Mouse (Mus musculus) cerebellum, adult 9-11 months (tissue): ENCODE results near the gene Btbd11.

Experiments
- DNase-seq: peaks from one replicate; pipeline ENCODE4 v3.0.0; 2022

Btbd11 gene

GRCm38 (mm10) chr10:85386605-85387218 is at the start of gene Btbd11:
Gene Btbd11 (plus strand): TSS chr10:85386814.
- DNase-seq: peak; percentile 94

DNA sequence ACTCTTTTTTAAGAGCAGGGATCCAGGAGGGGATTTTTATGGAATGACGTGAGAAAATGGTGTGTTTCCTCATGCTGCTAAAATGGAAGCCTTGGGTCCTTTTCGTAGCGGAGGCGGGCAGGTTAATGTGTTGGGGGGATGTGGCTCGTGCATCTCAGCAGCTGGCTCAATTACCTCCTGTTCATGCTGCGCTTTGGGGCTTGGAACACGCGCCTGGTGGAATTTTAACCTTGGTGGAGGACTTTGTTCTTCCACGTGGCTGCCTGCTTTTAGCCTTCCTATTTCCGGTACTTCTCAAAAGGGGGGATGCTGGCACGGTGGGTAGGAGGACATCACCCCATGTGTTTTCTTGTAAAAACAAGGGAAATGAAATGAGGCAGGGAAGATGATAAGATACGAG is 47.9 kb upstream of the Btbd11 start:
- DNase-seq: no peak

DNA sequence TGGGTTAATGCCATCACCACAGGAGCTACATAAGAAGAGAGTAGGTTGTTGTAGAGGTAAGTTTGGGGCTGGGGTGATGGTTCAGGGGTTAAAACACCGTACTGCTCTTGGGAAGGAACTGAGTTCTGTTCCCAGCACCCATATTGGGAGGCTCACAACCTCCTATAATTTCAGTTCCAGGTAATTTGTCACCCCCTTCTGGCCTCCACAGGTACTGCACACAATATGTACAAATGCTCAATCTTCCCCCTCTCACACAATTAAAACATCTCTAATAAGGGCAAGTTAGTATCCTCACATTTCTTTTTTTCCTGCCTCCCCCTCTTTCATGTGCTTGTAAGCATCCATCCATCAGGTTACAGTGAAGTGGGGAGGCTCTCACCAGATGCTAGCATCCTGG is 44.7 kb upstream of the Btbd11 start:
- no peak for DNase-seq

- no peak for DNase-seq
These were observed 39.4 kb upstream of the Btbd11 start for GRCm38 (mm10) chr10:85347171-85347570.

DNA sequence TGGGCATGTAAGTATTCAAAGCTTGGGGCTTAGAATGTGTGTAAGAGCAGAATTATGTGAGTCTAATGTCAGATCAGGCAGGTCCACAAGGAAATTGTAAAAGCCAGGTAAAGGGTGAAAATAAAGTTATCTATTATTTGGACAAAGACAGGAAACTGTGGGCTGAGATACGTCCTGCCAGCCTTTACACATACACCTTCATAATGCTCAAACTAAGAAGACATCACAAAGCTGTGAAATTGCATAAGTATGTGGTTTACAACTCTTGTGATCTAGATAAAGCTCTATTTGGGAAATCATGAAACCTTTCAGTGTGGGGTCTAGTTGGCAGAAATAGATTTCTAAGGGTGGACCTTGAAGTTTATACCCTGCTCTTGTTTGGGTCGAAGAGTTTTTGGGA is 34.1 kb upstream of the Btbd11 start:
- no peak for DNase-seq

- no peak for DNase-seq
These were observed 32.3 kb upstream of the Btbd11 start for GRCm38 (mm10) chr10:85354270-85354669.

DNA sequence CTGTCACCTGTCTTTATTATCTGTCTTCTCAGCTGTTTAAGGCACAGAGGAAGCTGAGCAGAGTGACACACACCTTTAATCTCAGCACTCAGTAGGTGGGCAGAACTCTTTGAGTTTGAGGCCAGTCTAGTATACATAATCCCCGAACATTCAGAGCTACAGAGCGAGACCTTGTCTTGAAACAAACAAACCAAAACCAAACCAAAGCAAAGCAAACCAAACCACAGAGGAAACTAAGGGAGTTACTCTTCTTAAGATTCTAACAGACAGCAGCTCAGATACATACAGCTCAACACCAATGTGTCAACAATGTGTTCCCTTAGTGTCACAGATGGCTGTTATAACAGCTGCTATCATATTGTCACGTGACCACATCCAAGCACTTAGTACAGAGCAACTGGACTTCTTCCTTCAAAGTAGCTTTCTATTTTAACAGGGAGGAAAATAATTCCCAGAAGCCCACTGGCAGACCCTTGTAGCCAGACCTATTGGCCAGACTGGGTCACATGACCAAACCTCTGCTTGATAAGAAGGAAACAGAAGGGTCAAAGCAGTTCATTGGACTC is 27.0 kb upstream of the Btbd11 start:
- DNase-seq: no peak

DNA sequence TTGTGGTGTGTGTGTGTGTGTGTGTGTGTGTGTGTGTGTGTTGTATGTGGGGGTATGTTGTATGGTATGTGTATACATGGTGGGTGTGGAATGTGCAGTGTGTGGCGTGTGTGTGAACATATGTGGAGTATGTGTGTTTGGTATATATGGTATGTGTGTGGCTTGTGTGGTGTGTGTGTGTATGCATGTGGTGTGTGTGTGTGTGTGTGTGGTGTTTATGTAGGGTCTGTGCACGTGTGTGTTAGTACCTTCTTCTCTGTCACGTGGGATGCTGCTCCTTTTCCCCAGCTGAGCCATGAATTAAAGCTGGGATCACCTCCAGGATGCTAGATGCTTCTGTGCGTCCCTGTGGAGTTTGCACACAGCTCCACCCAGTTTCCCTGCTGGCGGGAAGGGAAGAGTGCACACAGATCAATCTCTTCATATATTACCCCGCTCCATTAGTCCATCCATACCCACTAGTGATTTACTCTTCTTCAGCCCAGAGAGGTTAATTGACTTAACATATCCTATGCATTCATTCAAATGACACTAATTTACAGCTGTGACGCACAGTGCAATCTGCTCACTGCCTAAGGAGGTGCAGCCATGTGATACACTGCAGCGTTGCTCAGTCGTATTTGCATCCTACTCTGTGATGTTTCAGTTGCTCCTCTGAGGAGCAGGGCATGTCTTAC is 23.7 kb upstream of the Btbd11 start:
- no peak for DNase-seq

DNA sequence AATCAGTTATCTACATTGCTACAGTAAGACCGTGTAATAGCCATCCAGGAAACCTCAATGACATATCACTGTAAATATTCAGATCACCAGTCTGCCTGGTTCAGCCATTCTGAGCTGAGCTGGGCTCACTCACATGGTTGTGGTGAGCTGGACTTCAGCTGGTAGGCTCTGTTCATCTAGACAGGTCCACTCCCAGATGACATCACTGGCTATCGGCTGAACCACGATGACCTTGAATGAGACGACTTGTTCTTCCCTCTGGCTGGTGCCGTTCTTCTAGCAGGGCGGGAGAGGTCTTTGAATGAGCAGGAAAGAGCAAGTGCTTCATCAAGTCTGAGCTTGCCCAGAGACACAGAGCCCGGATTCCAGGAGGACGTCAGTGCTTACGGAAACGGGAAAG is 19.7 kb upstream of the Btbd11 start:
- no peak for DNase-seq

GRCm38 (mm10) chr10:85371309-85371708 is 15.3 kb upstream of the Btbd11 start:
- DNase-seq: no peak

DNA sequence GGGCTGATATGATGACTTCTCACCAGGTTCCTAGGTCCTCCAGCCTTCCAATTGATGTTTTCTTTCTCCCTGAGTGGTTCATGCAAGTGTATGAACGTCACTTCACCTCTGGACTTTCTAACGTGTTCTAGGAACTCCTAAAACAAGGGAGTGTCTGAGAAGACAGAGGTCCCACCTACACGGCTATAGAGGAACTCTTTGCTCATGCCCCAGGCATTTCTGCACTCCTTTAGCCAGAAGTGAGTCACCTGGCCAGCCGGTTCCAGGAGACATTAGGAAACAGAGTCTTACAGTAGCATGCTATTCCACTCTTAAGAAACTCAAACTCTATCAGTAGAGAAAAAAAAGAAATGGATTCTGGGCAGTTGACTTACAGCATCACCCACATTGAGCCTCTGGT is 14.5 kb upstream of the Btbd11 start:
- DNase-seq: no peak

DNA sequence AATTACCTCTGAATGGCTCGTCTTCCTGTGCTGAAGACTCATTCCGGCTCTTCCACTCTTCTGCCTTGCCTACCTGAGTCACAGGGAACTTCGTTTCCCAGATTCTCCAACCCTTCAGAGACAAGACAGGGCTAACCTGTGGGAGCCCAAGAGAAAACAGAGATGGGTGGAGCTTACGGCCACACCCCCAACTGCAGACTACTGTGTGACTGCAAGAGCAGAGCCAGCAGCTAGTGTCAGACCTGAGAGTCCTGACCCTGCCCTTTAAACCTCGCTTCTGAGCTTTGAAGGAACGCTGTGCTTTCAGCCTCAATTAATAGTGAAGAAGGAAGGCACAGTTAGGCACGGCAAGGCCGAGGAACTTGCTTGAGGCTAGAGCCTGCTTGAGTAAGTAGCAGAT is 7.6 kb upstream of the Btbd11 start:
- DNase-seq: no peak

DNA sequence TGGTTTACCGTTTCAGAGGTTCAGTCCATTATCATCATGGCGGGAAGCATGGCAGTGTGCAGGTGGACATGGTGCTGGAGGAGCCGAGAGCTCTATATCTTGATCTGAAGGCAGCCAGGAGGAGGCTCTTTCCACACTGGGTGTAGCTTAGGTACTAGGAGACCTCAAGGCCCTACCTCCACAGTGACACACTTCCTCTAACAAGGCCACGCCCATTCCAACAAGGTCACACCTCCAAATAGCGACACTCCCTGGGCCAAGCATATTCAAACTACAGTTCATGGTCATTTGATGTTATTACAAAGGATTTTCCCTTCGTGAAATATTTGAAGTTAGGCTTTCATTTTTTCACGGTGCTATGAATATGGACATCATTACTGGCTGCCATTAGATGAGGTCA is 3.6 kb upstream of the Btbd11 start:
- DNase-seq: no peak

- DNase-seq: peak; percentile 49
These were observed 831 bp downstream of the Btbd11 start for GRCm38 (mm10) chr10:85387219-85388070.

GRCm38 (mm10) chr10:85388071-85388750 is 1.6 kb downstream of the Btbd11 start:
- peak; percentile 28 for DNase-seq

DNA sequence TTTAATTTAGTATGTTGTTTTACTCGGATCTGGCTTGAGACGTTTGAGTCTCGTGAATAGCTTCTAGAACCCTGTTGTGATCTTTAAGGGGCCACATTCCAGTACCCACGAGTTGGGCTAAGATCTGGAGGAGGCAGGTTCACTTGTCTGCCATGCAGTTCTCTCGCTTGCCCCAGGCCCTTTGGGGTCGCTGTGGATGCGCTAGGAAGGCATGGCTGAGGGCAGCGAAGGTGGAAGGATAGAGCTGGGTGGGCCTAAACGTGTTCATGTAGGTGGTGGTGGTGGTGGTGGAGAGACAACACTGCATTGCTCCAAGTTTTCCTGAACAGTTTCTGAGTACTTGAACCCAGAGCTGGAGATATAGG is 2.1 kb downstream of the Btbd11 start:
- peak; percentile 47 for DNase-seq

GRCm38 (mm10) chr10:85389286-85390139 is 2.9 kb downstream of the Btbd11 start:
- peak; percentile 20 for DNase-seq

DNA sequence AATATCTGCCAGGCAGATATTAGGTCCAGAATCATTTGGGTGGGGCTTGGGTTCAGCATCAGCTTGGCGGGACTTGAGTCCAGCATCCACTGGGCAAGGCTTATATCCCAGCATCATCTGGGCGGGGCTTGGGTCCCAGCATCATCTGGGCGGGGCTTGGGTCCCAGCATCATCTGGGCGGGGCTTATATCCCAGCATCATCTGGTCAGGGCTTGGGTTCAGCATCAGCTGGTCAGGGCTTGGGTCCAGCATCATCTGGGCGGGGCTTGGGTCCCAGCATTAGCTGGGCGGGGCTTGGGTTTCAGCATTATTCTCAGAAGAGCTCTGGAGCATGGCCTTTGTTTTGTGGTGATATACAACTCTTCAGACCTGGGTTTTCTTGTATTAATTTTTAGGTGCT is 6.4 kb downstream of the Btbd11 start:
- no peak for DNase-seq

GRCm38 (mm10) chr10:85394558-85394957 is 7.9 kb downstream of the Btbd11 start:
- DNase-seq: no peak

DNA sequence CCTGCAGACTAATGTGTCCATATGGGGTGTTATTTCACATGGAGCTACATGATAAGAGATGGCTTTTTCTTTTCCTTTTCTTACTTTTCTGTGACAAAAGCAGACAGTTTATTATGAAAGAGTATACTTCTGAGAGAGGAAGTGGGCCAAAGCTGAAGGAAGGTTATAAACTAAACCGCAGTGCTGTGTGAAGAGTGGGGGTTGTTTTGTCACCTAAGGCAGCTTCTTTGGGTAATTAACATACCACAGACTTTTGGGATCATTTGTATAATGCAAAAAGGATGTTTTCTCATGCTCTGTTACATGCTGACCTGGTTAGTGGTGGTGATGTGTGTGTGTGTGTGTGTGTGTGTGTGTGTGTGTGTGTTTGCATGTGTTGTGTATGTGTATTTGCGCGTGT is 24.5 kb downstream of the Btbd11 start:
- DNase-seq: no peak

DNA sequence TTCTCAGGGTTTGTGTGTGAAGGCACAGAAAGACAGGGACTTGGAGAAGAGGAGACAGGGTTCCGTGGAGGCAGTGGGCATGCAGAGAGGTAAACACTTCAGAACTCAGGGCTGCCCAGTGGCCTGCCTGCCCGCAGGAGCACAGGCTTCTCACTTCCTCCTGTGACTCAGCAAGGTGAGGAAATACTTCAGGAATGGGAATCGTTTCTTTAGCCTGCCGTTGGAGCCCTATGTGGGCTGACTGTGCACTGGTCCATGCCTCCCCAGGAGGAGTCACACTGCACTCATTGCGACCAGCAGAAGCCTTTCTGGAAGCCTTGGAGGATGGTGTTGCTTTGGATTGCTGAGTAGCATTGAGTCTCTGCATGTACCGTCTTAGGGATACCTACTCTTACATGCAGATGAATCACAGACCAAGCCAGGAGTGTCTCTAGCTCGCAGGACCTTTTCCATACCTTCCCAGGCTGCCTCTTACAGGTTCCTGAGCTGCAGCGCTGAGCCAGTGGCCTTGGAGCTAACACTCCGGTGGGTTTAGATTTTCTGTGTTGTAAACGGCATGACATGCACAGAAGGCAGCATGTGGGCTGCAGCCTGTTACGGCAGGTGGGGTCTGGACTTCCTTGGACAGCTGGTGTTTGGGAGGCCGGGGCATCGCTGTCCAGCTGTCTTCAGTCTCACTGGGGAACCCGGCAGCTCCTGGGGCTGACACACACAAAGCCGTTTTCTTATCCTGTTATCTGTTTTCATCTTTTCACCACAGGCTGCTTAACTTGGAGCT is 34.4 kb downstream of the Btbd11 start:
- DNase-seq: no peak
